Mouse (Mus musculus) liver, embryonic 13.5 days (tissue): Measurements from ENCODE around the gene Mtrex. TPM values are rescaled to one million over a fixed set of nuclear protein-coding genes. Genes with fewer than 3 reads are reported as not detected.

Source experiments
- ATAC-seq: fragments of 200-750 bp; cut with Nextera tagmentation; 2 replicates; pipeline ENCODE4 v1.8.0; 2017; ENCODE audit warnings: low read depth, mild to moderate bottlenecking, moderate number of reproducible peaks, moderate library complexity
- DNase-seq: peaks from one replicate; pipeline ENCODE4 v3.0.0; 2022
- H3K27ac ChIP-seq: fragments of 300-500 bp; sonication (generic); 2 replicates; pipeline ENCODE4 v1.5.1; 2015; ENCODE audit warnings: moderate library complexity, mild to moderate bottlenecking, inconsistent platforms
- H3K27me3 ChIP-seq: fragments of 300-500 bp; sonication (generic); 2 replicates; pipeline ENCODE4 v1.6.1; 2015; ENCODE audit warnings: mild to moderate bottlenecking, inconsistent platforms
- H3K36me3 ChIP-seq: fragments of 300-500 bp; sonication (generic); 2 replicates; pipeline ENCODE4 v1.6.1; 2015; ENCODE audit warnings: mild to moderate bottlenecking, inconsistent platforms
- H3K4me1 ChIP-seq: fragments of 300-500 bp; sonication (generic); replicated peaks from 2 replicates; pipeline ENCODE4 v1.6.1; 2015; ENCODE audit warnings: inconsistent platforms
- H3K4me2 ChIP-seq: fragments of 300-500 bp; sonication (generic); 2 replicates; pipeline ENCODE4 v1.6.1; 2015; ENCODE audit warnings: inconsistent platforms, mild to moderate bottlenecking, moderate library complexity
- H3K4me3 ChIP-seq: fragments of 300-500 bp; sonication (generic); replicated peaks from 2 replicates; pipeline ENCODE4 v1.5.1; 2015; ENCODE audit warnings: mild to moderate bottlenecking, inconsistent platforms
- H3K9ac ChIP-seq: fragments of 300-500 bp; sonication (generic); 2 replicates; pipeline ENCODE4 v1.6.1; 2015; ENCODE audit warnings: mild to moderate bottlenecking, inconsistent platforms
- H3K9me3 ChIP-seq: fragments of 300-500 bp; sonication (generic); replicated peaks from 2 replicates; pipeline ENCODE4 v1.6.1; 2016; ENCODE audit warnings: inconsistent platforms
- WGBS: fragments of 180-500 bp; shearing (Covaris S2); methylation state at CpG from one replicate; pipeline ENCODE4 v1.1.7; 2015; ENCODE audit not compliant: insufficient replicate concordance; 5-methylcytosine and 5-hydroxymethylcytosine counted together
- polyA plus RNA-seq: library from polyadenylated mRNA; unstranded; fragments of >200 nt; fragmentation: Nextera tagmentation; extraction: Ambion mirVana; gene quantifications from 2 replicates; pipeline ENCODE4 v1.2.1, GENCODE M21; 2015

The Mtrex gene
- polyA plus RNA-seq, 1 experiment from 2014 or later: 42.2 TPM

DNA sequence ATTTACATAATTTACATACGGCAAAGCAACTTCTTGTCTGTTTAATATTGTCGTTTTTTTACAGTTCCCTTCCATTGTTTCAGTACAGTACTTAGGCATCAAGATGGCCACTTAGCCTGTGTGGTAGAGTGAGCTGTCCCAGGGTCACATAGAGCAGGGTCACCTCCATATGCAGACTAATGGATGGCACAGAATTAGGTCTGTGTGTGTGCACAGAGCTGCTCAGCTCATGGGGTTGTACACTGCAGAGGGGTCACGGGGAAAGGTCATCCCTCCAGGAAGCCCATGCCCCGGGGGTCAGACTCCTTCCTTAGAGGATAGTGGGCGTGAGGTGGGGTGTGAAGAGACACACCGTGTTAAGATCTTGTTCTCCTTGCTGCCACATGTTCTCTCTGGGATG lies 101.7 kb downstream of the Mtrex start:
- H3K4me1 ChIP-seq: peaks cover 12% of the 10 kb centered on the region; the same call in 1 of the 2 replicates
- no peak overlapping the region for H3K9ac ChIP-seq
- DNase-seq: no peak
- no peaks in the 10 kb centered on the region for H3K9me3 ChIP-seq
- H3K4me2 ChIP-seq: no peak overlapping the region
- peaks cover 2% of the 10 kb centered on the region for H3K27me3 ChIP-seq
- no peak overlapping the region for H3K27ac ChIP-seq
- ATAC-seq: no peak; the same call in 1 of the 2 replicates
- no peaks in the 10 kb centered on the region for H3K36me3 ChIP-seq
- H3K4me3 ChIP-seq: no peak overlapping the region
- 69% methylated on average over 6 of the region's 6 CpGs for WGBS

DNA sequence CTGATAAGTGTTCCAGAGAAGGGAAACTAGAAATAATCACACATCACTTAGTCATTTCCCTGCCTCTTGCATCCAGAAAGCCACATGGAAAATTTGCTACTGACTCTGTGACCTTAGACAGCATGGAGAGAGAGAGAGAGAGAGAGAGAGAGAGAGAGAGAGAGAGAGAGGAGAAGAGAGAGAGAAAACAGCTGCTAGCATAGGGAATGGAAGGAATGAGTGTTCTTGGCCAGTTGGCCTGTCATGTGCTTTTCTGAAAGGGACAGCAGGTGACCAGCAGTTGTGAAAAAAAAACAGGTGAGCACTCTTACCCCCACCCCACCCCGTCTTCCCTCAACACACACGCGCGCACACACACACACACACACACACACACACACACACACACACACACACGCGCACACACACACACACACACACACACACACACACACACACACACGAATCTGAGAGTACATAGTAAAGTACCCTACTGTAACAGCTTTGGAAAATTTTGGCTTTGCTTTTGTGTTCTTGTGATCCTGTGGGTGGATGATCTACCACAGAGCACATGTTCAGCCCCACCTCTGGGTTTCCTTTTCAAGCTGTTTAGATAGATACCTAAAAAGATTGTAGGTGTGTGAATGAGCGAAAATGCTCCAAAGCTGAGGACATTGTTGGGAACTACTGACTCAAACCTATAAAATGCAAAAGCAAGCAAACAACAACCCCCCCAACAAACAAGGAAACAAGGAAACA lies 103.1 kb downstream of the Mtrex start:
- Histone ChIP-seq H3K27me3 (no peaks in the 10 kb centered on the region), H3K9ac (no peak overlapping the region), H3K4me2 (no peak overlapping the region), H3K27ac (no peak overlapping the region), H3K4me1 (peaks cover 12% of the 10 kb centered on the region; the same call in 1 of the 2 replicates), H3K9me3 (no peaks in the 10 kb centered on the region), H3K36me3 (no peaks in the 10 kb centered on the region), H3K4me3 (no peak overlapping the region)
- no peak for DNase-seq
- no peak for ATAC-seq
- WGBS: 78% methylated on average over 6 of the region's 8 CpGs

DNA sequence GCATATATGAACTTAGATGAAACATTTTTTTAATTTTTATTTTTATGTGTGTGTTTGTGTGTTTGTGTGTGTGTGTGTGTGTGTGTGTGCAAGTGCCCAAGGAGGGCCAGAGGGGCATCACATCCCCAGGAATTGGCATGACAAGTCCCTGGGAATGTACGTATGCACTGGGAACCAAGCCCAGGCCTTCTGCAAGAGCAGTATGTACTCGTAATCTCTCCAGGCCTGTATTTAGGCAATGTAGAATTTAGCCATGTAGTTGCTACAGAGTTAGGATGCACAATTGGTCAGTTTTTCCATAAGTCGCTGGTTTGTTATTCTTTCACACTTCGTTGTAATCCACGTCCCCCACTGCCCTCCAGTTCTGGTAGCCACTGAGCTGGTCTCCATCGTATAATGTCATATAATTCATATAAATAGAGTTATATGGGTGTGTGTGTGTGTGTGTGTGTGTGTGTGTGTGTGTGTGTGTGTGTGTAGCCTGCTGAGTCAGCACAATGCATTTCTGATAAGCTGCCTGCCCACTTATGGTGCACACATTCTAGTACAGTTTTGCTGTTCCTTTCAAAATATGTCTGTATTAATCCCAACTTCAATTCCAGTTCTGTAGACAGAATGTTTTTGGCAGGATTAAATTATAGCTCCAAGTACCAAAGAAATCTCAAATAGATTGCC lies 103.8 kb downstream of the Mtrex start:
- ATAC-seq (no peak), DNase-seq (no peak)
- no peak overlapping the region for H3K4me3 ChIP-seq
- no peaks in the 10 kb centered on the region for H3K36me3 ChIP-seq
- no peak overlapping the region for H3K9ac ChIP-seq
- H3K4me1 ChIP-seq: peaks cover 15% of the 10 kb centered on the region; the same call in 1 of the 2 replicates
- no peak overlapping the region for H3K27ac ChIP-seq
- H3K4me2 ChIP-seq: no peak overlapping the region
- H3K27me3 ChIP-seq: no peaks in the 10 kb centered on the region
- 81% methylated on average over 6 of the region's 6 CpGs for WGBS
- no peaks in the 10 kb centered on the region for H3K9me3 ChIP-seq

DNA sequence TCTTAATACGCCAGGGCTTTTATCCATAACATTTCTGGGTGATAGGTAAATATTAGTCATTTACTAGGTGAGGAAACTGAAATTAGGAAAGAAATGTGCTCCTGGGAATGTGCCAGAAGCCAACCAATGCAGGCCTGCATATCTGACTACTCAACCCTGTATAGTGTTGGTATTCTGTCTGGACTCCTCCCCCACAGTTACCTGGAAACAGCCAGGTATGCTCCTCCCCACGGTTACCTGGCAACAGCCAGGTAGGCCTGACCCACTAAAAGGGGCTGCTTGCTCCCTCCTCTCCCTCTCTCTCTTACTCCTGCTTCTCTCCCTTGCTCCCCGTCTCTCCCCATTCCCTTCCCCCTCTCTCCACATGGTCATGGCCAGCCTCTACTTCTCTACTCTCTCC lies 104.8 kb downstream of the Mtrex start:
- Histone ChIP-seq H3K4me3 (no peak overlapping the region), H3K9ac (no peak overlapping the region), H3K27me3 (no peaks in the 10 kb centered on the region), H3K27ac (no peak overlapping the region), H3K4me2 (no peak overlapping the region), H3K4me1 (peaks cover 20% of the 10 kb centered on the region; the same call in 1 of the 2 replicates), H3K9me3 (no peaks in the 10 kb centered on the region), H3K36me3 (no peaks in the 10 kb centered on the region)
- ATAC-seq: no peak
- DNase-seq: no peak
- WGBS: 72% methylated on average over 3 of the region's 3 CpGs

DNA sequence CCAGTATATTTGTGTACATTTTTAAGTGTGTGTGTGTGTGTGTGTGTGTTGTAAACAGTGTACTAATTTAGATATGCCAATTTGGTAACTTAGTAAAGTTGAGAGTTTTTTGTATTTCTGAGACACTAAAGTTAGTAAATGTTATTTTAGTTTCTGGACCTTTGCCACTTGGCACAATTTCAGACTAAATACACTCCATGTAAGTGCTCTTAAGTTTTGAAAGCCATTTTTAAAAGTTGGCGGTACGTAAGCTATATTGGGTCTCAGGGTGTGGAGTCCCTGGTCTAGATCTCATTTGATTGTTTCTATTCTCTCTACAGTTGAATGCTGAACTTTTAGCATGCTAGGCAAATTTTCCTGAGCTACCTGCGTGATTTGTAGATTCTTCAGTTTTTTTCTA lies 109.1 kb downstream of the Mtrex start:
- WGBS: 84% methylated on average over 3 of the region's 3 CpGs
- peaks cover 4% of the 10 kb centered on the region; the same call in 1 of the 2 replicates for H3K36me3 ChIP-seq
- H3K4me1 ChIP-seq: peaks cover 37% of the 10 kb centered on the region
- H3K4me2 ChIP-seq: no peak overlapping the region
- no peaks in the 10 kb centered on the region for H3K9me3 ChIP-seq
- H3K4me3 ChIP-seq: no peak overlapping the region
- H3K27ac ChIP-seq: no peak overlapping the region
- no peaks in the 10 kb centered on the region for H3K27me3 ChIP-seq
- no peak for DNase-seq
- H3K9ac ChIP-seq: no peak overlapping the region
- no peak for ATAC-seq

Other genes starting within 250 kb of the Mtrex start
- 31.8 and 32.2 TPM in 2 replicates for gene Plpp1, start 126.6 kb downstream of the Mtrex start, polyA plus RNA-seq
- 13.2 and 14.4 TPM in 2 replicates for gene Dhx29, start 56 bp upstream of the Mtrex start, polyA plus RNA-seq
- 0.15 TPM in 1 of 2 replicates, not detected in the other for gene Ccno, start 60.4 kb upstream of the Mtrex start, polyA plus RNA-seq
- not detected in 2 replicates for gene Mcidas, start 66.4 kb upstream of the Mtrex start, polyA plus RNA-seq
- not detected in 2 replicates for gene Cdc20b, start 107.7 kb upstream of the Mtrex start, polyA plus RNA-seq
- gene Gpx8, start 119.0 kb upstream of the Mtrex start, polyA plus RNA-seq: 10.0 and 12.2 TPM in 2 replicates
- 0.13 TPM in 1 of 2 replicates, not detected in the other for gene Gzma, start 173.6 kb upstream of the Mtrex start, polyA plus RNA-seq